Mouse (Mus musculus) CD4-positive naive resting alpha-beta T cell, adult 57 days (primary cell): ENCODE results near the gene Cmss1. TPM values are rescaled to one million over a fixed set of nuclear protein-coding genes. Genes with fewer than 3 reads are reported as not detected.

Experiments used
- total RNA-seq: library from RNA; stranded (reverse); gene quantifications from one replicate; pipeline ENCODE4 v1.2.4, GENCODE M21; 2023

The Cmss1 gene
- 16.8 TPM for total RNA-seq

GRCm38 (mm10) chr16:57606444-57607227 is at the start of gene Cmss1:
Gene Cmss1 (minus strand): TSS chr16:57606864.

DNA sequence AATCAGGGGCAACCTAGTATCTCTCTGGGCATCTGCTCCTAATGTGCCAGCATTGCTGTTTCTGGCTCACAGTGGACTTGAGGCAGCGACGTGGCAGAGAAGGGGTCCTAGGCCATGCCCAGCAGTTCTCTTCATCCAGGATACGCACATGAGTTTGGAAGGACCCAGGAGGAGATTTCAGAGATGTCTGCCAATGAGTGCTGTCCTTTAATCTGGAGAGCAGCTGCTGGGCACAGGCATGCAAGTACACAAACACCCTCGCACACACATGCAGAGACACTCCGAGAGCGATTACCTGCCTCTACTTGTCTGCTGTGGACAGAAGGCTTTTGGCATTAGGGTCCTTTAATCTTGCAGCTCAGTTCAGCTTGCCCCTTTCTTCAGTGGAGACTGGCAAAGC is 253.9 kb downstream of the Cmss1 start, which contains the start of gene Filip1l:
Gene Filip1l (plus strand): TSS at position 343 of the 400 bp plus-strand sequence.

GRCm38 (mm10) chr16:57292765-57293164 is 313.9 kb downstream of the Cmss1 start, which contains the start of gene Tmem30c:
Gene Tmem30c (minus strand): TSS chr16:57292865.

Other genes starting within 250 kb of the Cmss1 start
- gene Col8a1, start 147.9 kb upstream of the Cmss1 start, total RNA-seq = not detected